Mouse (Mus musculus): Measurements from ENCODE around the gene Tmem247.

Tmem247 gene

GRCm38 (mm10) chr17:86917048-86917447, at the start of gene Tmem247:
Gene Tmem247 (plus strand): TSS chr17:86917348.
- DNase-seq, result no peak

- no peak for DNase-seq
Measured at GRCm38 (mm10) chr17:86870586-86870985, 46.6 kb upstream of the Tmem247 start.

- DNase-seq, result no peak
Measured at GRCm38 (mm10) chr17:86872643-86873042, 44.5 kb upstream of the Tmem247 start.

GRCm38 (mm10) chr17:86876940-86877339, 40.2 kb upstream of the Tmem247 start:
- no peak for DNase-seq

GRCm38 (mm10) chr17:86877747-86878146, 39.4 kb upstream of the Tmem247 start:
- DNase-seq, result no peak

- DNase-seq, result no peak
Measured at GRCm38 (mm10) chr17:86880056-86880455, 37.1 kb upstream of the Tmem247 start.

GRCm38 (mm10) chr17:86880461-86881044, 36.6 kb upstream of the Tmem247 start:
- DNase-seq, result no peak

- DNase-seq, result no peak
Measured at GRCm38 (mm10) chr17:86895191-86895590, 22.0 kb upstream of the Tmem247 start.

- DNase-seq, result no peak
Measured at GRCm38 (mm10) chr17:86897486-86898165, 19.5 kb upstream of the Tmem247 start.

GRCm38 (mm10) chr17:86899821-86900220, 17.3 kb upstream of the Tmem247 start:
- DNase-seq, result no peak

GRCm38 (mm10) chr17:86900564-86900963, 16.6 kb upstream of the Tmem247 start:
- DNase-seq, result no peak

GRCm38 (mm10) chr17:86902399-86903067, 14.6 kb upstream of the Tmem247 start:
- DNase-seq, result no peak

GRCm38 (mm10) chr17:86903596-86903995, 13.6 kb upstream of the Tmem247 start:
- peak; percentile 37 for DNase-seq

- DNase-seq, result no peak
Measured at GRCm38 (mm10) chr17:86904206-86904605, 12.9 kb upstream of the Tmem247 start.

GRCm38 (mm10) chr17:86905297-86906135, 11.6 kb upstream of the Tmem247 start:
- DNase-seq, result peak; percentile 81

GRCm38 (mm10) chr17:86906136-86906461, 11.0 kb upstream of the Tmem247 start:
- peak; percentile 90 for DNase-seq

- peak; percentile 28 for DNase-seq
Measured at GRCm38 (mm10) chr17:86906601-86907000, 10.5 kb upstream of the Tmem247 start.

GRCm38 (mm10) chr17:86907092-86907491, 10.1 kb upstream of the Tmem247 start:
- no peak for DNase-seq

GRCm38 (mm10) chr17:86908316-86908715, 8.8 kb upstream of the Tmem247 start:
- no peak for DNase-seq

- peak; percentile 51 for DNase-seq
Measured at GRCm38 (mm10) chr17:86909733-86910495, 7.2 kb upstream of the Tmem247 start.

- DNase-seq, result no peak
Measured at GRCm38 (mm10) chr17:86911261-86911660, 5.9 kb upstream of the Tmem247 start.

- no peak for DNase-seq
Measured at GRCm38 (mm10) chr17:86913003-86913607, 4.0 kb upstream of the Tmem247 start.
